Mouse (Mus musculus) intestine, postnatal 0 days (tissue): Measurements from ENCODE around the gene St5. TPM values are rescaled to one million over a fixed set of nuclear protein-coding genes. Genes with fewer than 3 reads are reported as not detected.

ENCODE experiments used
- ATAC-seq: fragments of 200-750 bp; cut with Nextera tagmentation; 2 replicates; pipeline ENCODE4 v1.8.0; 2017; ENCODE audit warnings: mild to moderate bottlenecking, moderate TSS enrichment, moderate library complexity
- H3K27ac ChIP-seq: fragments of 300-500 bp; sonication (generic); 2 replicates; pipeline ENCODE4 v1.5.1; 2014; ENCODE audit warnings: mild to moderate bottlenecking, low read depth, low read length, moderate library complexity
- H3K27me3 ChIP-seq: fragments of 300-500 bp; sonication (generic); replicated peaks from 2 replicates; pipeline ENCODE4 v1.6.1; 2014; ENCODE audit warnings: low read length, mixed read lengths; ENCODE audit not compliant: control insufficient read depth, insufficient read depth
- H3K36me3 ChIP-seq: fragments of 300-500 bp; sonication (generic); 2 replicates; pipeline ENCODE4 v1.6.1; 2014; ENCODE audit warnings: mild to moderate bottlenecking, moderate library complexity; ENCODE audit not compliant: control insufficient read depth, insufficient read depth
- H3K4me1 ChIP-seq: fragments of 300-500 bp; sonication (generic); replicated peaks from 2 replicates; pipeline ENCODE4 v1.6.1; 2014; ENCODE audit warnings: antibody characterized with exemption, low read length, mixed read lengths; ENCODE audit not compliant: control insufficient read depth, insufficient read depth
- H3K4me2 ChIP-seq: fragments of 300-500 bp; sonication (generic); replicated peaks from 2 replicates; pipeline ENCODE4 v1.6.1; 2014; ENCODE audit warnings: low read depth, mild to moderate bottlenecking, moderate library complexity
- H3K4me3 ChIP-seq: fragments of 300-500 bp; sonication (generic); 2 replicates; pipeline ENCODE4 v1.5.1; 2014; ENCODE audit warnings: low read depth, low read length
- H3K9ac ChIP-seq: fragments of 300-500 bp; sonication (generic); 2 replicates; pipeline ENCODE4 v1.6.1; 2014; ENCODE audit warnings: mild to moderate bottlenecking, low read depth, low read length
- H3K9me3 ChIP-seq: fragments of 300-500 bp; sonication (generic); 2 replicates; pipeline ENCODE4 v1.6.1; 2016; ENCODE audit warnings: mixed run types; ENCODE audit not compliant: control insufficient read depth
- CTCF ChIP-seq: sonication (generic); IDR thresholded peaks from 2 replicates; pipeline ENCODE4 v1.5.1; 2016; ENCODE audit warnings: low read depth, mild to moderate bottlenecking, control low read depth, antibody characterized with exemption, moderate library complexity
- WGBS: fragments of 180-500 bp; shearing (Covaris S2); extraction: QIAGEN DNeasy Blood & Tissue Kit; methylation state at CpG from one replicate; pipeline ENCODE4 v1.1.7; 2014; 5-methylcytosine and 5-hydroxymethylcytosine counted together
- polyA plus RNA-seq: library from polyadenylated mRNA; unstranded; fragments of >200 nt; fragmentation: Nextera tagmentation; extraction: Ambion mirVana; gene quantifications from 2 replicates; pipeline ENCODE4 v1.2.1, GENCODE M21; 2015

The St5 gene
- polyA plus RNA-seq, 1 experiment from 2014 or later: 46.7 TPM

DNA sequence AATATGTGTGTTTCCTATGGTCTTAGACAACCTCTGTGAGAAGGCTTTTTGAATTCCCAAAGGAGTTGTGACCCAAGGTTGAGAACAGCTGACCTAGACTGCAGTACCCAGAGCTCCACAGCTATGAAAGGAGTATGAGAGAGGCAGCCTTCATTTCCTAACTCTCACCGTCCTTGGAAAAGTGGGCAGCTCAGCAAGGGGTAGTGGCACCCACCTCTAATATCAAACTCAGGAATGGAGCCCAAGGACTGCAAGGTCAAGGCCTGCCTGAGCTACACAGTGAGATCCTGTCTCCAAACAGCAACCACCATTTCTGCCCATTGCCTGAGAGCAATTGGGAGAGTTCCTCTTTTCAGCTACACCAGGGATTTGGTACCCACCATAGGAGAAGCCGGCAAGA is 173.7 kb downstream of the St5 start:
- Histone ChIP-seq H3K9me3 (no peaks in the 10 kb centered on the region), H3K27ac (no peak overlapping the region), H3K4me3 (no peak overlapping the region), H3K27me3 (no peaks in the 10 kb centered on the region), H3K4me1 (no peaks in the 10 kb centered on the region), H3K9ac (no peak overlapping the region), H3K4me2 (no peak overlapping the region), H3K36me3 (peaks cover 98% of the 10 kb centered on the region)
- no peak for TF ChIP-seq CTCF
- WGBS: 81% methylated on average over 2 of the region's 2 CpGs
- ATAC-seq: no peak

DNA sequence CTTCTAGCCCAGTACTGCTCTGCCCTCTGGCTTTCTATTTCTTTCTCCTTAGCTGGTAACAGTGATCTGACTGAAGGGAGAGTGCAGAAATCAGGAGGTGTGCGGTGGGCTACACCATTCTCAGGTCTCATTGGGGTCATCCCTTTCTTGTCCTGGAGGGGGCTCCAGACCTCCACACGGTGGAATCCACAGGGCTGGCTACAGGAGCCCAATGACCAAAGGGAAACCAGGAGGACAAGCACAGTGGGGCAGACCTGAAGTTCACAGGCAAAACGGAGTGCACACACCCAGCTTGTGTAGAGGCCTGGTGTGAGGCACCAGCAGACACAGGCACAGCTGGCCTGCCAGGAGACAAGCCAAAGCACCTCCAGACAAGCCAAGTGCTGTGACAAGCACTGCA is 175.0 kb downstream of the St5 start:
- peak; percentile 87 for TF ChIP-seq CTCF
- Histone ChIP-seq H3K27ac (no peak overlapping the region), H3K4me3 (no peak overlapping the region), H3K9me3 (no peaks in the 10 kb centered on the region), H3K4me1 (no peaks in the 10 kb centered on the region), H3K36me3 (peaks cover 98% of the 10 kb centered on the region), H3K9ac (no peak overlapping the region), H3K27me3 (no peaks in the 10 kb centered on the region), H3K4me2 (no peak overlapping the region)
- no peak for ATAC-seq
- WGBS: 24% methylated on average over 3 of the region's 3 CpGs

DNA sequence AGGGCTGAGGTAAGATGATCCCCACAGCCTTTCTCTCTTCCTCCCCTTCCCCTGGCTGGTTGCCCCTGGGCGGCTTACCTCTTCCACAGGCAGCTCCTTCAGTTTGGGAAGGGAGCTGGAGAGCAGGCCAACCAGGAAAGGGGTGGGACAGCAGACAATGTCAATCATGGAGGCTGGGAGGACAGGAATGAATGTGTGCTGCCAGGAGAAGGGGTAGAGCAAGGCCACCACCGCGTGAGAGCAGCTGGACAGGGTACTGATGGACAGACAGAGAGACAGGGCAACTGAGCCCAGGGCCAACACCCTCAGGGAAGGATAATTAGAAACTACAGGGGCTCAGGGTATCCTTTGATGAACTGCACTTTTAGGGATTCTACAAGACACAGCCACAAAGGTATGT is 175.9 kb downstream of the St5 start:
- WGBS: 85% methylated on average over 3 of the region's 3 CpGs
- Histone ChIP-seq H3K36me3 (peaks cover 98% of the 10 kb centered on the region), H3K27ac (no peak overlapping the region), H3K4me1 (no peaks in the 10 kb centered on the region), H3K4me2 (no peak overlapping the region), H3K27me3 (no peaks in the 10 kb centered on the region), H3K9ac (no peak overlapping the region), H3K9me3 (no peaks in the 10 kb centered on the region), H3K4me3 (no peak overlapping the region)
- no peak for ATAC-seq
- no peak for TF ChIP-seq CTCF

DNA sequence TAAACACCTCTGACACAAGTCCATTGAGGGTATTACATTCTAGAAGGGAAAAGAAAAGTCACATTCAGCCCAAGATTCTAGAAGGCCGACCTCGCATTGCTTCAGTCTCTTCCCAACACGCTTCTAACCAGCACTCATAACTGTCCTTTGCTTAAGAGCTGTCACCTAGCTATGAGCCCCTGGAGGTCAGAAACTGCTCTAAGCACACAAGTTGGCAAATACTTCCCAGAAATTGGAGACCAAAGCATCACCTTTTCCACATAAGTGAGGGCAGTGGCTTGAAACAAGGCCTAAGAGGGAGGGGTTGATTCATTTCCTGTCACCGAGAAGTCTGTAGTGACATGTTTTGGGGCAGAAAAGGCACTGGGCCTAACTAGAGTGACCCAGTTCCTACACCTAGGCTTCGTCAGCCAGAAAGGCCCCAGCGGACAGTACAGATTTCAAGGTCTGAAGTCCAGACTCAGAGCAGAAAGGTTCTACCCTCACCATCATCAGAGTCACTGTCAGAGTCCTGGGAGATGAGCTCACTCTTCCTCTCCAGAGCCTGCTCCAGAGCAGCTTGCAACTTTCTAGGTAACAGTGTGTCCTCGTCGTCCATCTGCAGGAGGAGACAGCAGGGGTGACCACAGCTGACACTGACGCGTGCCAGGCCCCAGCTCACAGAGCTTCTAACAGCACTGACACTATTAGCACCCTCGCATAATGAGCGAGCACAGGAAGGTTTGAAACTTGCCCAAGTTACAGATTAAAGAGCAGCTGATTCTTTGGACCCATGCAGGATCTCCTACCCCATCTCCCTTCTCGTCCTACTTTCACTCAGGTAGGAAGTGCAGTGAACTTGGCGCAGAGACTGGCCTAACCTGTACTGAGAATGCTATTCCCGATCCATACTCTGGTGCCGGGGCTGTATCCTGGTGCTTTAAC is 177.4 kb downstream of the St5 start:
- Histone ChIP-seq H3K36me3 (peaks cover 95% of the 10 kb centered on the region), H3K9ac (no peak overlapping the region)

DNA sequence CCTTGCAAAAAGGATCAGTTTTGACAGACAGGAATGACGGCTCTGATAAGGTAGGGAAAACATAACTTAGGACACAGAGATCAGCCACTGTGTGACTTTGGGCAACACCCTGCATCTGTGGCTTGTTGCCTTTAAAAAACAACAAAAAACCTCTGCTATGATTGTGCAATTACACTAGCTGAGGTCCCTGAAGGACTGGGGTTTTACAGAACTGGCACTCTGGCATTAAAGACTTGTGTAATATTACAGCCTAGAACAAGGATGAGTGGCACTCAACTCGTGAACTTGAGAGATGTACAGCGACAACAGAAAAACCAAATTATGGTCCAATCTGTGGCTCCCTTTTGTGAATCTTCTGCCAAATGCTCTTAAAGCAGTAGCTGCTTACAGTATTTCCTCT is 178.6 kb downstream of the St5 start:
- no peak for TF ChIP-seq CTCF
- no peaks in the 10 kb centered on the region for H3K4me1 ChIP-seq
- H3K4me3 ChIP-seq: no peak overlapping the region
- no peaks in the 10 kb centered on the region for H3K9me3 ChIP-seq
- no peak for ATAC-seq
- no peak overlapping the region for H3K4me2 ChIP-seq
- 65% methylated on average over 3 of the region's 3 CpGs for WGBS
- no peak overlapping the region; the same call in 1 of the 2 replicates for H3K27ac ChIP-seq
- peaks cover 87% of the 10 kb centered on the region for H3K36me3 ChIP-seq
- H3K9ac ChIP-seq: no peak overlapping the region
- no peaks in the 10 kb centered on the region for H3K27me3 ChIP-seq

More for the DNA sequence above, 177.4 kb downstream of the St5 start:
- Histone ChIP-seq H3K4me1 (no peaks in the 10 kb centered on the region), H3K9me3 (no peaks in the 10 kb centered on the region), H3K4me3 (no peak overlapping the region), H3K4me2 (no peak overlapping the region), H3K27ac (0 out of 2 replicates have a peak overlapping the region, but pooled peaks have one; percentile 7), H3K27me3 (no peaks in the 10 kb centered on the region)
- ATAC-seq: no peak
- no peak for TF ChIP-seq CTCF
- WGBS: 64% methylated on average over 16 of the region's 16 CpGs

DNA sequence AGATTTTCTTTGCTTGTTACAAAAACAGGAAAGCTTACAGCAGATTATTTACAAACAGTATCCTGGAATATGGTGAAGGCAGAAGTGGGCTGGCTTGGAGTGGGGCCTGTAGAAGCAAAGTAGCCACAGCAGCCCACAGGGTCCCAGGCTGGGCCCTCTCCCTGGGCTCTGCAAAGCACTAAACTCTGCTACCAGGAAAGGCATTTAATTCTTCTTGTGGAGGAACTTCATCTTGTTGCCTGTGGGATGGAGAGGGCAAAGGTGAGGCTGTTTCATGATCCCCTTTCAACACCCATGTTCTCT is 179.0 kb downstream of the St5 start:
- Histone ChIP-seq H3K4me2 (no peak overlapping the region), H3K27me3 (no peaks in the 10 kb centered on the region), H3K36me3 (peaks cover 84% of the 10 kb centered on the region), H3K27ac (no peak overlapping the region), H3K4me1 (no peaks in the 10 kb centered on the region), H3K9ac (no peak overlapping the region), H3K4me3 (no peak overlapping the region), H3K9me3 (no peaks in the 10 kb centered on the region)
- TF ChIP-seq CTCF: no peak
- ATAC-seq: no peak
